Mouse (Mus musculus) mesoderm, embryonic 11.5 days (tissue): Measurements from ENCODE around the gene Med29.
A peak's percentile ranks its signal among the peaks of the same experiment; 100 is the strongest.

ENCODE experiments used
- DNase-seq: peaks from one replicate; pipeline ENCODE4 v3.0.0-alpha.2; 2012; ENCODE audit warnings: low read depth, low spot score

Med29 gene

GRCm38 (mm10) chr7:28354596-28354995 lies 37.9 kb downstream of the Med29 start:
- no peak for DNase-seq

- no peak for DNase-seq
Measured at GRCm38 (mm10) chr7:28354113-28354581, 38.4 kb downstream of the Med29 start.

- DNase-seq, result no peak
Measured at GRCm38 (mm10) chr7:28353267-28353666, 39.2 kb downstream of the Med29 start.

GRCm38 (mm10) chr7:28351676-28352191 lies 40.8 kb downstream of the Med29 start:
- DNase-seq, result no peak

GRCm38 (mm10) chr7:28350155-28350883 lies 42.2 kb downstream of the Med29 start, which contains the start of gene Rps16:
Rps16 (plus strand) TSS chr7:28350652.
- peak; percentile 98 for DNase-seq

- no peak for DNase-seq
Measured at GRCm38 (mm10) chr7:28348601-28349000, 43.9 kb downstream of the Med29 start.

- no peak for DNase-seq
Measured at GRCm38 (mm10) chr7:28347746-28348145, 44.8 kb downstream of the Med29 start.

- peak; percentile 83 for DNase-seq
Measured at GRCm38 (mm10) chr7:28344637-28345036, 47.9 kb downstream of the Med29 start.

- no peak for DNase-seq
Measured at GRCm38 (mm10) chr7:28341381-28341780, 51.1 kb downstream of the Med29 start.

GRCm38 (mm10) chr7:28339213-28339917 lies 53.1 kb downstream of the Med29 start:
- peak; percentile 60 for DNase-seq

GRCm38 (mm10) chr7:28338108-28338998 lies 54.2 kb downstream of the Med29 start, which contains the start of gene Supt5:
Supt5 (minus strand) TSS chr7:28338746.
- DNase-seq, result peak; percentile 99
